Mouse (Mus musculus): ENCODE results near the gene Abca12. TPM values are rescaled to one million over a fixed set of nuclear protein-coding genes. Genes with fewer than 3 reads are reported as not detected.

Abca12 gene
- polyA plus RNA-seq, 1 experiment, result 0.11 TPM

GRCm38 (mm10) chr1:71306196-71306595 is 108.5 kb downstream of the Abca12 start:
- TF ChIP-seq CTCF (IDR thresholded peaks at IDR 0.05; ENCODE audit: borderline replicate concordance, control insufficient read depth, extremely low read depth, insufficient read depth, low read length, poor library complexity), result no peak
- TF ChIP-seq POLR2A (IDR thresholded peaks at IDR 0.05; ENCODE audit: control insufficient read depth, extremely low read depth, insufficient read depth, low read length, poor library complexity), result no peak
- WGBS, result 55% methylated on average over 3 of the region's 3 CpGs
- Histone ChIP-seq H3K27ac (ENCODE audit: control insufficient read depth, insufficient read depth, low read length) (no peak overlapping the region), H3K4me3 (ENCODE audit: control insufficient read depth, insufficient read depth, low read length) (no peak overlapping the region), H3K27me3 (ENCODE audit: control insufficient read depth, insufficient read depth, low read length) (no peaks in the 10 kb centered on the region), H3K36me3 (ENCODE audit: control insufficient read depth, insufficient read depth, low read length) (no peaks in the 10 kb centered on the region), H3K4me1 (replicated peaks; ENCODE audit: control insufficient read depth, insufficient read depth, low read length) (no peaks in the 10 kb centered on the region)
- DNase-seq, result no peak

- no peaks in the 10 kb centered on the region for H3K4me1 ChIP-seq (replicated peaks; ENCODE audit: control insufficient read depth, insufficient read depth, low read length)
- DNase-seq, result no peak
- no peak overlapping the region for H3K27ac ChIP-seq (ENCODE audit: control insufficient read depth, insufficient read depth, low read length)
- 94% methylated on average over 2 of the region's 2 CpGs for WGBS
- H3K36me3 ChIP-seq (ENCODE audit: control insufficient read depth, insufficient read depth, low read length), result no peaks in the 10 kb centered on the region
- H3K27me3 ChIP-seq (ENCODE audit: control insufficient read depth, insufficient read depth, low read length), result no peaks in the 10 kb centered on the region
- TF ChIP-seq CTCF (IDR thresholded peaks at IDR 0.05; ENCODE audit: borderline replicate concordance, control insufficient read depth, extremely low read depth, insufficient read depth, low read length, poor library complexity), result no peak
- H3K4me3 ChIP-seq (ENCODE audit: control insufficient read depth, insufficient read depth, low read length), result no peak overlapping the region
Measured at GRCm38 (mm10) chr1:71304588-71304987, 110.1 kb downstream of the Abca12 start.

DNA sequence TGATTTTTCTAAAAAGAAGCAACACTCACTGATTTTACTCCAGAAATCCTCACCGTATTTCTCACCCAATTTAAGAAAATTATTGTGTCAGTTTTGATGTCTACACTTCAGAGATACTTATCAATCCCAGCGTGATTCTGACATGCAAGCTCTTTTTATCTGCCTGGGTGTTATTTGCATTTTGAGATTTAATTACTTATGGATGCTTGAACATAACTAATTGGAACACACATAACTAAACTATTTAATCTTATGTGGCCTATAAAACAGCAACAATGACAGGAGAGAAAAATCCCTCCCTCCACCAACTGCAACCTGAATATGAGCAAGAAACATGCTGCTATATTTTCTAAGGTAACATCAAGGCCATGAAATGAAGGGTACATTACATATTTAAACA is 117.7 kb downstream of the Abca12 start:
- H3K4me1 ChIP-seq (replicated peaks; ENCODE audit: control insufficient read depth, insufficient read depth, low read length), result no peaks in the 10 kb centered on the region
- H3K27ac ChIP-seq (ENCODE audit: control insufficient read depth, insufficient read depth, low read length), result no peak overlapping the region
- no peak overlapping the region for H3K4me3 ChIP-seq (ENCODE audit: control insufficient read depth, insufficient read depth, low read length)
- 86% methylated on average over 2 of the region's 2 CpGs for WGBS
- H3K27me3 ChIP-seq (ENCODE audit: control insufficient read depth, insufficient read depth, low read length), result no peaks in the 10 kb centered on the region
- H3K36me3 ChIP-seq (ENCODE audit: control insufficient read depth, insufficient read depth, low read length), result no peaks in the 10 kb centered on the region
- DNase-seq, result no peak
- TF ChIP-seq POLR2A (IDR thresholded peaks at IDR 0.05; ENCODE audit: control insufficient read depth, extremely low read depth, insufficient read depth, low read length, poor library complexity), result no peak
- no peak for TF ChIP-seq CTCF (IDR thresholded peaks at IDR 0.05; ENCODE audit: borderline replicate concordance, control insufficient read depth, extremely low read depth, insufficient read depth, low read length, poor library complexity)

GRCm38 (mm10) chr1:71296585-71296984 is 118.1 kb downstream of the Abca12 start:
- Histone ChIP-seq H3K27ac (ENCODE audit: control insufficient read depth, insufficient read depth, low read length) (no peak overlapping the region), H3K4me3 (ENCODE audit: control insufficient read depth, insufficient read depth, low read length) (no peak overlapping the region), H3K27me3 (ENCODE audit: control insufficient read depth, insufficient read depth, low read length) (no peaks in the 10 kb centered on the region), H3K36me3 (ENCODE audit: control insufficient read depth, insufficient read depth, low read length) (no peaks in the 10 kb centered on the region), H3K4me1 (replicated peaks; ENCODE audit: control insufficient read depth, insufficient read depth, low read length) (no peaks in the 10 kb centered on the region)
- DNase-seq, result no peak
- no peak for TF ChIP-seq CTCF (IDR thresholded peaks at IDR 0.05; ENCODE audit: borderline replicate concordance, control insufficient read depth, extremely low read depth, insufficient read depth, low read length, poor library complexity)
- no peak for TF ChIP-seq POLR2A (IDR thresholded peaks at IDR 0.05; ENCODE audit: control insufficient read depth, extremely low read depth, insufficient read depth, low read length, poor library complexity)
- 79% methylated on average over 2 of the region's 2 CpGs for WGBS

- DNase-seq, result no peak
- TF ChIP-seq POLR2A (IDR thresholded peaks at IDR 0.05; ENCODE audit: control insufficient read depth, extremely low read depth, insufficient read depth, low read length, poor library complexity) (no peak), CTCF (IDR thresholded peaks at IDR 0.05; ENCODE audit: borderline replicate concordance, control insufficient read depth, extremely low read depth, insufficient read depth, low read length, poor library complexity) (no peak)
- no peaks in the 10 kb centered on the region for H3K36me3 ChIP-seq (ENCODE audit: control insufficient read depth, insufficient read depth, low read length)
- no peak overlapping the region for H3K4me3 ChIP-seq (ENCODE audit: control insufficient read depth, insufficient read depth, low read length)
- no peaks in the 10 kb centered on the region for H3K4me1 ChIP-seq (replicated peaks; ENCODE audit: control insufficient read depth, insufficient read depth, low read length)
- no peak overlapping the region for H3K27ac ChIP-seq (ENCODE audit: control insufficient read depth, insufficient read depth, low read length)
- 82% methylated on average over 3 of the region's 3 CpGs for WGBS
- H3K27me3 ChIP-seq (ENCODE audit: control insufficient read depth, insufficient read depth, low read length), result no peaks in the 10 kb centered on the region
Measured at GRCm38 (mm10) chr1:71291917-71292316, 122.8 kb downstream of the Abca12 start.

DNA sequence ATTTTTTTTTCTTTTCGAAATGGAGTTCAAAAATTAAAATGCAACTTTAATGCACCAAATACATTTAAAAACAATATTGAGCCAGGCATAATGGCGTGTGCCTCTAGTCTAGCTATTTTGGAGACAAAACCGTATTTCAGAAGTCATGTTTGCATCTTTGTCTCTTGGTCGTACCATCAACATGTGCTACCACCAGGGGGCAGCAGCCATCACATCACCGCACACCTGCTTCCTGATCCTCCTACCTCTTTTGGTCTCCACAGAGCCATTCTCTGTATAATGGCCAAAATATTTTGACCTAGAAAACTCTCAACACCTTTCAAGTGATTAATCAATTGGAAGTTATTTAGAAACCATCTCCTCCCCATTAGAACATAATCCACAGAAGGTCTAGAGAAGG is 125.2 kb downstream of the Abca12 start:
- WGBS, result 12% methylated on average over 5 of the region's 5 CpGs
- Histone ChIP-seq H3K4me1 (replicated peaks; ENCODE audit: control insufficient read depth, insufficient read depth, low read length) (no peaks in the 10 kb centered on the region), H3K27me3 (ENCODE audit: control insufficient read depth, insufficient read depth, low read length) (no peaks in the 10 kb centered on the region), H3K4me3 (ENCODE audit: control insufficient read depth, insufficient read depth, low read length) (no peak overlapping the region), H3K27ac (ENCODE audit: control insufficient read depth, insufficient read depth, low read length) (no peak overlapping the region), H3K36me3 (ENCODE audit: control insufficient read depth, insufficient read depth, low read length) (no peaks in the 10 kb centered on the region)
- peak; percentile 22 for DNase-seq
- no peak for TF ChIP-seq POLR2A (IDR thresholded peaks at IDR 0.05; ENCODE audit: control insufficient read depth, extremely low read depth, insufficient read depth, low read length, poor library complexity)
- TF ChIP-seq CTCF (IDR thresholded peaks at IDR 0.05; ENCODE audit: borderline replicate concordance, control insufficient read depth, extremely low read depth, insufficient read depth, low read length, poor library complexity), result no peak

DNA sequence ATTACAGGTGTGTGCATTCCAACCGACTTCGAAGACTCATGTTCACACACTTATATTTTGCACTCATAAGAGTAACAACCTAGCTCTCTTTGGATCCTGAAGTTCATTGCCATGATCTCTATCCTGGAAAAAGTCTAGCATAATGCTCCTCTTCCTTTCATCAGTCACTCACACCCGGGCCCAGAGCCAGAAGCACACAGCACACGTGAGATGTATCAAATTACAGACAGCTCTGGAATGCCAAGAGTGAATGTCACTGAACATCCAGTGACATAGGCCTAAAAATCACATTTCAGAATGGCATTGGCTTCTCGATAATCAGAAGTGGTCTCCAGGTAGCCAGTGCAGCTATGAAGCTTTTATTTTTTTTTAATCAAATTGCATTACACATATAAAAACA is 137.8 kb downstream of the Abca12 start:
- no peaks in the 10 kb centered on the region for H3K27me3 ChIP-seq (ENCODE audit: control insufficient read depth, insufficient read depth, low read length)
- WGBS, result 80% methylated on average over 5 of the region's 5 CpGs
- no peak overlapping the region for H3K4me3 ChIP-seq (ENCODE audit: control insufficient read depth, insufficient read depth, low read length)
- DNase-seq, result no peak
- TF ChIP-seq CTCF (IDR thresholded peaks at IDR 0.05; ENCODE audit: borderline replicate concordance, control insufficient read depth, extremely low read depth, insufficient read depth, low read length, poor library complexity), result no peak
- no peak for TF ChIP-seq POLR2A (IDR thresholded peaks at IDR 0.05; ENCODE audit: control insufficient read depth, extremely low read depth, insufficient read depth, low read length, poor library complexity)
- H3K4me1 ChIP-seq (replicated peaks; ENCODE audit: control insufficient read depth, insufficient read depth, low read length), result no peaks in the 10 kb centered on the region
- H3K27ac ChIP-seq (ENCODE audit: control insufficient read depth, insufficient read depth, low read length), result no peak overlapping the region
- no peaks in the 10 kb centered on the region for H3K36me3 ChIP-seq (ENCODE audit: control insufficient read depth, insufficient read depth, low read length)

Data from thymus, adult 2 months (tissue).